Mouse (Mus musculus) neural tube, embryonic 13.5 days (tissue): ENCODE data around the gene Pdc. TPM values are rescaled to one million over a fixed set of nuclear protein-coding genes. Genes with fewer than 3 reads are reported as not detected.
"Not testable (repeated sequence)": the region's sequence is repeated elsewhere in the genome, so short reads cannot be mapped to it uniquely, and the experiment has no call there.

Experiments used
- ATAC-seq: fragments of 200-750 bp; cut with Nextera tagmentation; 2 replicates; pipeline ENCODE4 v1.8.0; 2017; ENCODE audit warnings: low read depth, mild to moderate bottlenecking, moderate TSS enrichment, moderate library complexity
- H3K27ac ChIP-seq: fragments of 300-500 bp; sonication (generic); replicated peaks from 2 replicates; pipeline ENCODE4 v1.5.1; 2015; ENCODE audit warnings: moderate library complexity, mild to moderate bottlenecking, inconsistent platforms
- H3K27me3 ChIP-seq: fragments of 300-500 bp; sonication (generic); 2 replicates; pipeline ENCODE4 v1.6.1; 2015; ENCODE audit warnings: mild to moderate bottlenecking, inconsistent platforms
- H3K36me3 ChIP-seq: fragments of 300-500 bp; sonication (generic); 2 replicates; pipeline ENCODE4 v1.6.1; 2015; ENCODE audit warnings: mild to moderate bottlenecking, inconsistent platforms
- H3K4me1 ChIP-seq: fragments of 300-500 bp; sonication (generic); replicated peaks from 2 replicates; pipeline ENCODE4 v1.6.1; 2015; ENCODE audit warnings: inconsistent platforms
- H3K4me2 ChIP-seq: fragments of 300-500 bp; sonication (generic); 2 replicates; pipeline ENCODE4 v1.6.1; 2015; ENCODE audit warnings: inconsistent platforms, mild to moderate bottlenecking, moderate library complexity
- H3K4me3 ChIP-seq: fragments of 300-500 bp; sonication (generic); 2 replicates; pipeline ENCODE4 v1.5.1; 2015; ENCODE audit warnings: mild to moderate bottlenecking, inconsistent platforms
- H3K9ac ChIP-seq: fragments of 300-500 bp; sonication (generic); 2 replicates; pipeline ENCODE4 v1.6.1; 2015; ENCODE audit warnings: moderate library complexity, mild to moderate bottlenecking, inconsistent platforms
- H3K9me3 ChIP-seq: fragments of 300-500 bp; sonication (generic); 2 replicates; pipeline ENCODE4 v1.6.1; 2016; ENCODE audit warnings: inconsistent platforms
- WGBS: fragments of 180-500 bp; shearing (Covaris S2); methylation state at CpG from one replicate; pipeline ENCODE4 v1.1.7; 2015; 5-methylcytosine and 5-hydroxymethylcytosine counted together
- polyA plus RNA-seq: library from polyadenylated mRNA; unstranded; fragments of >200 nt; fragmentation: Nextera tagmentation; extraction: Ambion mirVana; gene quantifications from 2 replicates; pipeline ENCODE4 v1.2.1, GENCODE M21; 2015

The Pdc gene
- polyA plus RNA-seq: not detected in 2 replicates

- H3K4me1 ChIP-seq: no peaks in the 10 kb centered on the region
- no peak for ATAC-seq
- H3K36me3 ChIP-seq: no peaks in the 10 kb centered on the region
- no peak within 1 kb of the TSS for H3K4me2 ChIP-seq
- WGBS: 90% methylated on average over 1 of the region's 1 CpGs
- H3K4me3 ChIP-seq: no peak within 1 kb of the TSS
- no peaks in the 10 kb centered on the region for H3K27me3 ChIP-seq
- no peak within 1 kb of the TSS for H3K27ac ChIP-seq
- no peaks in the 10 kb centered on the region for H3K9me3 ChIP-seq
- H3K9ac ChIP-seq: no peak within 1 kb of the TSS
These were observed at the start of gene Pdc for GRCm38 (mm10) chr1:150319205-150319604. TSS of gene Pdc (plus strand) at chr1:150319417.

DNA sequence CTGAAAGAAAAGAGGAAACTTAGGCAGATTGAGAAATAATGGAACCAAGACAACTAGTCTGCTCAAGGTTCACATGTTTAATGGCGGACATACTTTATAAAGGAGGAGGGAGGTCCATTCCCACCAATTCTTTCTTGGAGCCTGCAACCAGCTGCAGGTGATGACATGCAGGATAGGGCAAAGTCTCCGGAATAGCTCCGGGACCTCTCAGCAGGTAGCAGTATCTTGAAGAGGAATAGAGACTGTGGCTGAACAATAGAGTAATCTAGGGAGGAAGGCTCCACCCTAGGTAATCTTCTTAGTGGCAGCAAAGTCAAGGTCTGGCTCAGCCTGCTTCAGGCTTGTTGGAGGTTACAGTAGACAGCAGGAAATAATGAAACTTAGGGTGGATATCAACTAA is 25.2 kb upstream of the Pdc start:
- not testable (repeated sequence) for H3K4me2 ChIP-seq, H3K4me1 ChIP-seq, H3K27me3 ChIP-seq, H3K27ac ChIP-seq, H3K9ac ChIP-seq, ATAC-seq, H3K36me3 ChIP-seq, H3K4me3 ChIP-seq, H3K9me3 ChIP-seq
- WGBS: 87% methylated on average over 3 of the region's 3 CpGs

- no peak overlapping the region for H3K9ac ChIP-seq
- H3K27me3 ChIP-seq: no peaks in the 10 kb centered on the region
- H3K4me2 ChIP-seq: no peak overlapping the region
- no peaks in the 10 kb centered on the region for H3K36me3 ChIP-seq
- no peaks in the 10 kb centered on the region for H3K4me1 ChIP-seq
- H3K4me3 ChIP-seq: no peak overlapping the region
- 0 out of 2 replicates have a peak, but pooled peaks cover 7% of the 10 kb centered on the region for H3K9me3 ChIP-seq
- H3K27ac ChIP-seq: no peak overlapping the region
- ATAC-seq: no peak
- WGBS: 67% methylated on average over 1 of the region's 1 CpGs
These were observed 11.6 kb upstream of the Pdc start for GRCm38 (mm10) chr1:150307599-150307998.

DNA sequence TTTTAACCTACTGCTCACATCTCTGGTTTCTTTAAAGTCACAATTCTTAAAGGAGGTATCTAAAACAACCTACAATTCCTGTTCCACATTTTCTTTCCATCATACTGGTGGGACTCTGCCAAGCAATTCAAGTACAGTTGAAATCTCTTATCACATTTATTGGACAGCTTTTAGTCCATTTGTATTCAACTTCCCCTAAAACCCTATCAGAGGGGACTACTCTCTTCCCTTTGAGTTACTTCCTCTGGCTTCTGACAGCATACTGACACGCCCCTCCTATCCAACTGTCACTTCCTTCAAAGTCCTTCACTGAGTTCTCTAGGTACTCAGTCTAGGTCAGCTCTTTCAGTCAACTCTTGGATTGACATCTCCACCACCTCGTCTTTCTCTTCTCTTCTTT is 15.9 kb downstream of the Pdc start:
- Histone ChIP-seq H3K4me3 (no peak overlapping the region), H3K27ac (no peak overlapping the region), H3K9me3 (no peaks in the 10 kb centered on the region), H3K9ac (no peak overlapping the region), H3K4me1 (no peaks in the 10 kb centered on the region), H3K4me2 (no peak overlapping the region), H3K36me3 (no peaks in the 10 kb centered on the region), H3K27me3 (no peaks in the 10 kb centered on the region)
- no peak for ATAC-seq
- WGBS: 69% methylated on average over 2 of the region's 2 CpGs

- H3K36me3 ChIP-seq: peaks cover 40% of the 10 kb centered on the region
- no peak overlapping the region for H3K9ac ChIP-seq
- H3K4me1 ChIP-seq: no peaks in the 10 kb centered on the region
- WGBS: 90% methylated on average over 1 of the region's 1 CpGs
- H3K27me3 ChIP-seq: no peaks in the 10 kb centered on the region
- no peak for ATAC-seq
- H3K9me3 ChIP-seq: no peaks in the 10 kb centered on the region
- H3K27ac ChIP-seq: no peak overlapping the region
- no peak overlapping the region for H3K4me3 ChIP-seq
- H3K4me2 ChIP-seq: no peak overlapping the region
These were observed 41.6 kb downstream of the Pdc start for GRCm38 (mm10) chr1:150360864-150361263.

- H3K4me1 ChIP-seq: no peaks in the 10 kb centered on the region
- no peak overlapping the region for H3K9ac ChIP-seq
- H3K27me3 ChIP-seq: no peaks in the 10 kb centered on the region
- no peak overlapping the region for H3K4me2 ChIP-seq
- peaks cover 20% of the 10 kb centered on the region for H3K36me3 ChIP-seq
- 90% methylated on average over 3 of the region's 3 CpGs for WGBS
- H3K4me3 ChIP-seq: no peak overlapping the region
- H3K9me3 ChIP-seq: no peaks in the 10 kb centered on the region
- no peak for ATAC-seq
- no peak overlapping the region for H3K27ac ChIP-seq
These were observed 53.7 kb downstream of the Pdc start for GRCm38 (mm10) chr1:150372895-150373294.

- WGBS: 92% methylated on average over 2 of the region's 2 CpGs
- ATAC-seq: no peak
- Histone ChIP-seq H3K27me3 (no peaks in the 10 kb centered on the region), H3K36me3 (peaks cover 19% of the 10 kb centered on the region), H3K4me2 (no peak overlapping the region), H3K27ac (no peak overlapping the region), H3K9ac (no peak overlapping the region), H3K4me1 (no peaks in the 10 kb centered on the region), H3K4me3 (no peak overlapping the region), H3K9me3 (no peaks in the 10 kb centered on the region)
These were observed 55.0 kb downstream of the Pdc start for GRCm38 (mm10) chr1:150374247-150374646.

Other genes starting within 250 kb of the Pdc start
- 0.04 and 0.07 TPM in 2 replicates for gene Ptgs2, start 219.4 kb upstream of the Pdc start, polyA plus RNA-seq
- gene Tpr, start 73.4 kb downstream of the Pdc start, polyA plus RNA-seq: 132 and 147 TPM in 2 replicates
- 45.6 and 47.7 TPM in 2 replicates for gene Odr4, start 73.7 kb downstream of the Pdc start, polyA plus RNA-seq
- gene Prg4, start 146.7 kb downstream of the Pdc start, polyA plus RNA-seq: 0.33 and 0.40 TPM in 2 replicates